Mouse (Mus musculus) CD4-positive, CD25-positive, alpha-beta regulatory T cell, adult 4 months (primary cell): Measurements from ENCODE around the gene Lin28a. TPM values are rescaled to one million over a fixed set of nuclear protein-coding genes. Genes with fewer than 3 reads are reported as not detected.
A peak's percentile ranks its signal among the peaks of the same experiment; 100 is the strongest.
"Not testable (repeated sequence)": the region's sequence is repeated elsewhere in the genome, so short reads cannot be mapped to it uniquely, and the experiment has no call there.

Experiments
- ATAC-seq: one replicate; pipeline ENCODE4 v1.8.0; 2017
- polyA plus RNA-seq, 2 experiments: library from polyadenylated mRNA; unstranded; fragments of 100-300 nt; shearing (Covaris generic); gene quantifications; one replicate each; pipeline ENCODE4 v1.2.1; 2017

Gene Lin28a
- polyA plus RNA-seq, 2 experiments from 2014 or later = not detected

DNA sequence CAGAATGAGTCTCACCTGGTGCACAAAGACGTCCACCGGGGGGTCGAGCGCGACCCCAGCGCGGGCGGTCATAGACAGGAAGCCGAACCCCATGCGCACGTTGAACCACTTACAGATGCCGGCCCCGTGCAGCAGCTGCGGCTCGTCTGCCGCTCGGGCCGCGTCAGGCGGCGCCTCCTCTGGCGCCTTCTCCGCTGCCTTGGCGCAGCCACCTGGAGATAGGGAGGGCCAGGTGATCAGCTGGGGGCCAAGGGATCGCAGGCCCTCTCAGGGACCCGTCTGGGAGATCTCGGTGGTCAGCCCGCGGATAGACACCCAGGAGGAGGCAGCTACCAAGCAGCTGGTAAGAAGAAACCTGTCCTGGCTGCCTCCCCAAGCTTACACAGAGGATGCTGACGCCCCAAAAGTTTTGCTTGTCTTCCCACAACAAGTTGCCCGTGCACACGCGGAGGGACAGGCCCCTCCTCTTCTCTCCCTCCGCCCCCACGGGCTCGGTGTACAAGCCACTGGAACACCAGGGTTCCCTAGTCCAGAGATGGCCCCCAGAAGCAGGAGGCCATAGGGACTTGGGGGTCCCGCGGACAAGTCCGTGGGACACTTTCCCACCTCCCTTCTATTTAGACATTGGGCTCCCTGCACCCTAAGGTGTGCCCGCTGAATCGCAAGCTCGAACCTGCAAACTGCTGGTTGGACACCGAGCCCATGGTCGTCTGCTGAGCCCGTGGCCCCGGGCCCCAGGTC is 433 bp downstream of the Lin28a start:
- ATAC-seq = no peak

- no peak for ATAC-seq
Measured at GRCm38 (mm10) chr4:134017201-134017865, 1.3 kb downstream of the Lin28a start.

GRCm38 (mm10) chr4:134016767-134017166 is 1.9 kb downstream of the Lin28a start:
- no peak for ATAC-seq

GRCm38 (mm10) chr4:134016208-134016607 is 2.4 kb downstream of the Lin28a start:
- no peak for ATAC-seq

- ATAC-seq = no peak
Measured at GRCm38 (mm10) chr4:134012858-134013528, 5.6 kb downstream of the Lin28a start.

GRCm38 (mm10) chr4:134011450-134012414 is 6.9 kb downstream of the Lin28a start:
- ATAC-seq = no peak

DNA sequence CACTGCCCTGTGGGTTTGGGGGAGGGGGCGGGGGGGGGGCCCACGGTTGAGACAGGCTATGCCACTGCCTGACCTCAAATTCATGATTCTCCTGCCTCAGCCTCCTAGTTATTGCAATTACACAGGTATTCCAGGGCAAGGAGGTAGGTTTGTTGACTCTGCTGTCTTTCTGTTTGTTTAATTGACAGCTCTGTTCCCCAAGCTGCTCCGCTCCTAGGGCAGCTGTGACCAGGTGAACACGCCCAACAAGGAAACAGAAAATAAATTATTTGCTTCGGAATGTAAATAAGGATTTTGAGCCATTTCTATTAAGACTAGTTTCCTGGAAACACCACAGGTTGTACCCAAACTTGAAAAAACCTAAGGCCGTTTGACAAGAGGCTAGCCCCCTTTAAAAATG is 8.9 kb downstream of the Lin28a start:
- ATAC-seq = no peak

- no peak for ATAC-seq
Measured at GRCm38 (mm10) chr4:134006845-134007244, 11.8 kb downstream of the Lin28a start.

- ATAC-seq = no peak
Measured at GRCm38 (mm10) chr4:134005581-134006358, 12.9 kb downstream of the Lin28a start.

- ATAC-seq = no peak
Measured at GRCm38 (mm10) chr4:134002903-134003302, 15.7 kb downstream of the Lin28a start.

DNA sequence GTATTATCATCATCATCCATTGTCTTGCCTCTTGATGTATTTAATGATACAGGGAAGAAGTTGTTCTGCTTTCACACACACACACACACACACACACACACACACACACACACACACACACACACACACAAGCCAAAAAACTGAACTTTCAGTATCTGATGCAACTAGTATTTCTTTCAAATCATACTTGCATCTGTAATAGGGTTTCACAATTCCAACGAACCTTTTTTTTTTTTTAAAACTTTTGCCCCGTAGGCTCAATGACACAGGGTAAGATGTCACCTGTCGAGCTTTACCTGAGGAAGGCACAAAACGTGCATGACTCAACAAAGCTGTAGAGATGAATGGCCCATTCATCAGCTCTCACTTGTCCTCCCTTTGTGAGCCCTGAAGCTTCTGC is 16.4 kb downstream of the Lin28a start:
- no peak for ATAC-seq

DNA sequence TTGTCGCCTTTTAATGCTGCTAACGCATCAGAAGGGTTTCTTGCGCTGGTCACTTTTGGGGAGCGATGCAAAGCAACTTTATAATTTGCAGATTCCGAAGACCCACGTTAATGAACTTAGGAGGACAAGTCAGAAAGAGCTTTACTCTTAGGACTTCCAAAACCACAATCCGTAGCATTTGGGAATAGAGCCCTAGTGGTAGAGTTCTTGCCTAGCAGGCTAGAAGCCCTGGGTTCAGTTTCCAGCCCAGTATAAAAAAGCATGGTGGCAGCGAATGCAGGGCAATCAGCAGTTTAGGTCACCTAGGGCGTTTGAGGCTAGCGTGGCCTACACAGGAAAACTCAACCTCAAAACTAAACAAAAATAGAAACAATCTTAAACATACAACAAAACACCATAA is 16.9 kb downstream of the Lin28a start:
- ATAC-seq = no peak

DNA sequence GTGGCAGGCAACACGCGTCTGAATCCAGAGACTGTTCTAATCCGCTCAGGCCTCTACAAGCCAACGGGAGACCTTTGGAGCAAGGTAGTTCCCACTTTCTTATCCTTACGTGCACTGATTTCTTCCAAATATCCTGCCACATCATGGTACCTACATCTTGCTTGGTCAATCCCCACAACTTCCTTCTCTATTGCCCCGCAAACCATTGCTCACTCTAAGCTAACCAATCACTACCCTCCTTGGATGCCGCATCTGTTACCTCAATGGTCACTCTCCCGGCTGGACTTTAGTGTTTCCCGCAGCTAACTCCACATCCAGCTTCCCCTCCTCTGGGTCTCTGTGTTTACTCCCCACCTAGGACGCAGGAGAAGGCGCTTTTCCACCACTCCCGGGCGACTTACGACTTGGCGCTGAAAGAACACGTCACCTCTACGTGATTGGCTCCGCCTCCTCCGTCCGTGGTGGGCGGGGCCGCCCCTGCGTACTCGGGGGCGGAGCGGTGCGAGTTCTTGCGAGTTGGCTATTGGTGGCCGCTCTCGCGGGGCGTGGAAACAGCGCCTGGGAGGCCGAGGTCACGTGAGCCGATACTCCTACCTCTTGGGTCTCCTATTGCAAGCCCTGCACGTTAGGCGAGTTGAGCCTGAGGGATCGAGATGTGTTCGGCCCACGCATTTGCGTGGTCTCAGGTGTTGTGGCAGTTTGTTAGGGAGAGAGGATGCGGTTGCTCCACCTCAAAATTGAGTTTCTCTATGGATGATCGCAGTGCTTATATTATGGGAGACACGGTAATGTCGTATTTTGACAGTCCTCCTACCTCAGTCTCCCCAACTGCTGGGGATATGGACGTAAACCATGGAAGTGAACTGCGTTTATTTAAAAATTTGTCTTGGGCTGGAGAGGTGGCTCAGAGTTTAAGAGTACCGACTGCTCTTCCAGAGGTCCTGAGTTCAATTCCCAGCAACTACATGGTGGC is 17.9 kb downstream of the Lin28a start, which contains the start of gene Dhdds:
Gene Dhdds (minus strand): TSS at position 453 of the 973 bp plus-strand sequence.
- ATAC-seq = peak; percentile 100

DNA sequence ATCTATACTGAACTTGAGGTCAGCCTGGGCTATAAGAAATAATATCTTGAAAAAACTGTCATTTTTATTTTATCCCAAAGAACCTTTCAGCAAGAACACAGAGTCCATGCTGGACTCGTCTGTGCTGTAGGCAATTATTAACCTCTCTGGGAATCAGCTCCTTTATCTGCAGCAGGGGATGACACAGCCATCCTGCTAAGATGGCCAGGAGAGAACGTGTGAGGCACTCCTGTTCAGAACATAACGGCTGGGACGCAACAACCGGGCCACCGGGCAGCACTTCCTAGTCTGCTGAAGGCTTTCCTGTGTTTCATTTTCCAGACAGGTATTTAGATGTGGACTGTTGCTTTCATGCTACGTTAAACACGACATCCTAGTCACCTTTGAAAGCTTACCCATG is 23.9 kb downstream of the Lin28a start:
- ATAC-seq = no peak

DNA sequence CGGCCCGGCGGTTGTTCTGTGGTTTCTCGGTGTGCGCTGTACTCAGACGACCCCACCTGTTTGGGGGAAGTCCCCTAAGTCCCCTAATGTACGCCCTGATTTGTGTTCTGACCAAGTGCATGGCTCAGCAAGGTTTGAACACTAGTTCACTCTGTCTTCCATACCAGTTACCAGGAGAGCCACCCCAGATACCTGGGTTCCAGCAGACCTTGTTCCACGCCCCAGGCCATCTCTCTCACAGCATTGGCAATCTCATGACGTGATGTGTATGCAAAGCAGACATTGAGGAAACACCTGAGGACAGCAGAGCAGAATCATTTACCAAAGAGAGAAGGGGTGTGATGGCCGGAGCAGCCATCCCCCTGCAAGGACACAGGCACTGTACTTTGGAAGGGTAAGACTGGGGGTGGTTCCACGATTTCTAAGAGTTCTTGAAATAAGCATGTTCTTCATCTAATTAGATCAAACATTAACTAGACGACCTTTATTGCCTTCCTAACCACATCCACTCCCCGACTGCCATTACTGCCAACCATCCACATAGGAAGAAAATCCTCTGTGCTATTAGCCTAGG is 27.5 kb downstream of the Lin28a start:
- ATAC-seq = no peak

- ATAC-seq = no peak
Measured at GRCm38 (mm10) chr4:133990035-133990434, 28.6 kb downstream of the Lin28a start.

- ATAC-seq = not testable (repeated sequence)
Measured at GRCm38 (mm10) chr4:133988289-133988688, 30.4 kb downstream of the Lin28a start.

DNA sequence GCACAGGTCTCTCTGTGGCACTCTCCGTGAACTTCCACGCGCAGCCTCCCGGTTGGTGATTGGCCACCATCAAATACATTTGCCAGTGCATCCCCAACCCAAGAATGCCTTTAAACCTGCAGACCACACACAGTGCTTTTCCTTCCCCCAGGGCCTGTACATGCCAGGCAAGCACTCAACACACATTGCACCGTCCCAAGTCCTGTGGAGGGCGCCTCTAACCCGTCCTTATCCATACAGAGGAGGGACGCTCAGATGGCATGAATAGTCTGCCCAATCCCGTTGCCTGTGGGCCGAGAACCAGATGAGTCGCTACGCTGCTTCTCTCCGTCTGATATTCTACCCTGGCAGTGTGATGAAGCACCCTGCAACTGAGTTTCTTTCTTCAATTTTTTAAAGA is 35.7 kb downstream of the Lin28a start:
- ATAC-seq = no peak

GRCm38 (mm10) chr4:133980496-133980895 is 38.1 kb downstream of the Lin28a start:
- ATAC-seq = no peak
